Mouse (Mus musculus) embryonic facial prominence, embryonic 11.5 days (tissue): ENCODE results near the gene Samd11. TPM values are rescaled to one million over a fixed set of nuclear protein-coding genes. Genes with fewer than 3 reads are reported as not detected.

ENCODE experiments used
- ATAC-seq: fragments of 200-750 bp; cut with Nextera tagmentation; replicated peaks from 2 replicates; pipeline ENCODE4 v1.8.0; 2017; ENCODE audit warnings: low read depth; ENCODE audit not compliant: insufficient number of reproducible peaks, low FRiP score, low TSS enrichment
- DNase-seq: peaks from one replicate; pipeline ENCODE4 v3.0.0-alpha.2; 2015; ENCODE audit warnings: low spot score
- H3K27ac ChIP-seq: fragments of 300-500 bp; sonication (generic); replicated peaks from 2 replicates; pipeline ENCODE4 v1.5.1; 2014; ENCODE audit warnings: mild to moderate bottlenecking, low read depth, low read length, control low read depth
- H3K27me3 ChIP-seq: fragments of 300-500 bp; sonication (generic); 2 replicates; pipeline ENCODE4 v1.6.1; 2014; ENCODE audit warnings: mild to moderate bottlenecking, low read length, moderate library complexity, mixed read lengths; ENCODE audit not compliant: control insufficient read depth, insufficient read depth
- H3K36me3 ChIP-seq: fragments of 300-500 bp; sonication (generic); replicated peaks from 2 replicates; pipeline ENCODE4 v1.6.1; 2014; ENCODE audit warnings: low read depth, mild to moderate bottlenecking, low read length, moderate library complexity, mixed read lengths; ENCODE audit not compliant: control insufficient read depth, insufficient read depth
- H3K4me1 ChIP-seq: fragments of 300-500 bp; sonication (generic); 2 replicates; pipeline ENCODE4 v1.6.1; 2014; ENCODE audit warnings: low read length, mixed read lengths; ENCODE audit not compliant: control insufficient read depth, insufficient read depth
- H3K4me2 ChIP-seq: fragments of 300-500 bp; sonication (generic); 2 replicates; pipeline ENCODE4 v1.6.1; 2014; ENCODE audit warnings: low read depth, mild to moderate bottlenecking, control low read depth, low read length, moderate library complexity
- H3K4me3 ChIP-seq: fragments of 300-500 bp; sonication (generic); 2 replicates; pipeline ENCODE4 v1.5.1; 2014; ENCODE audit warnings: low read depth, low read length, control low read depth
- H3K9ac ChIP-seq: fragments of 300-500 bp; sonication (generic); replicated peaks from 2 replicates; pipeline ENCODE4 v1.6.1; 2014; ENCODE audit warnings: mild to moderate bottlenecking, control low read depth, low read length
- H3K9me3 ChIP-seq: fragments of 300-500 bp; sonication (generic); replicated peaks from 2 replicates; pipeline ENCODE4 v1.6.1; 2016; ENCODE audit warnings: mild to moderate bottlenecking, low read length, inconsistent platforms, mixed read lengths; ENCODE audit not compliant: control insufficient read depth
- WGBS: fragments of 180-500 bp; shearing (Covaris S2); extraction: QIAGEN DNeasy Blood & Tissue Kit; methylation state at CpG from one replicate; pipeline ENCODE4 v1.1.7; 2014; 5-methylcytosine and 5-hydroxymethylcytosine counted together
- polyA plus RNA-seq: library from polyadenylated mRNA; unstranded; fragments of >200 nt; fragmentation: Nextera tagmentation; extraction: Ambion mirVana; gene quantifications from 2 replicates; pipeline ENCODE4 v1.2.1, GENCODE M21; 2014

The Samd11 gene
- polyA plus RNA-seq, 1 experiment from 2014 or later: 1.4 TPM

DNA sequence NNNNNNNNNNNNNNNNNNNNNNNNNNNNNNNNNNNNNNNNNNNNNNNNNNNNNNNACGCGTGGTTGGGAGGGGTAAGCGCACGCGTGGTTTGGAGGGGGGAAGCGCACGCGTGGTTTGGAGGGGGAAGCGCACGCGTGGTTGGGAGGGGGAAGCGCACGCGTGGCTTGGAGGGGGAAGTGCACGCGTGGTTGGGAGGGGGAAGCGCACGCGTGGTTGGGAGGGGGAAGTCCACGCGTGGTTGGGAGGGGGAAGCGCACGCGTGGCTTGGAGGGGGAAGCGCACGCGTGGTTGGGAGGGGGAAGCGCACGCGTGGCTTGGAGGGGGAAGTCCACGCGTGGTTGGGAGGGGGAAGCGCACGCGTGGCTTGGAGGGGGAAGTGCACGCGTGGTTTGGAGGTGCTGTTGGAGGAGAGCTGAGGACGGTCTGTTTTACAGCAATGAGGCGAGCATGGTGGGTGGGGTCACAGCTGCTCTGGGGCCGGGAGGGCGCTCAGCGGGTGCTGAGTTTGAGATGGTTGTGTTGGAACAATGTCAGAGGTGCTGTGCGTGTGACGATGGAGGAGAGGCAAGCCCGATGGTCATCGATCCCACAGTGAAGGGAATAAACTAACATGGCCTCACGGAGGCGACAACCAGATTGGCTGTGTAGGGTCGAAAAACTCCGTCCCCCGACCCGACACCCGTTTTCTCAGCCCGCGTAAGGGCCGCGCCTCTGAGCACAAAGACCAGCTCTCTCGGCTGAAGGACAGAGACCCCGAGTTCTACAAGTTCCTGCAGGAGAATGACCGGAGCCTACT is 18.6 kb downstream of the Samd11 start:
- Histone ChIP-seq H3K27ac (peak overlapping the region; percentile 94), H3K9me3 (no peaks in the 10 kb centered on the region), H3K4me1 (no peaks in the 10 kb centered on the region; the same call in 1 of the 2 replicates), H3K4me2 (peak overlapping the region; percentile 71), H3K36me3 (peaks cover 18% of the 10 kb centered on the region), H3K4me3 (peak overlapping the region; percentile 92), H3K9ac (peak overlapping the region; percentile 82), H3K27me3 (no peaks in the 10 kb centered on the region)
- ATAC-seq (no peak), DNase-seq (peak; percentile 41)
- WGBS: 25% methylated on average over 55 of the region's 60 CpGs

DNA sequence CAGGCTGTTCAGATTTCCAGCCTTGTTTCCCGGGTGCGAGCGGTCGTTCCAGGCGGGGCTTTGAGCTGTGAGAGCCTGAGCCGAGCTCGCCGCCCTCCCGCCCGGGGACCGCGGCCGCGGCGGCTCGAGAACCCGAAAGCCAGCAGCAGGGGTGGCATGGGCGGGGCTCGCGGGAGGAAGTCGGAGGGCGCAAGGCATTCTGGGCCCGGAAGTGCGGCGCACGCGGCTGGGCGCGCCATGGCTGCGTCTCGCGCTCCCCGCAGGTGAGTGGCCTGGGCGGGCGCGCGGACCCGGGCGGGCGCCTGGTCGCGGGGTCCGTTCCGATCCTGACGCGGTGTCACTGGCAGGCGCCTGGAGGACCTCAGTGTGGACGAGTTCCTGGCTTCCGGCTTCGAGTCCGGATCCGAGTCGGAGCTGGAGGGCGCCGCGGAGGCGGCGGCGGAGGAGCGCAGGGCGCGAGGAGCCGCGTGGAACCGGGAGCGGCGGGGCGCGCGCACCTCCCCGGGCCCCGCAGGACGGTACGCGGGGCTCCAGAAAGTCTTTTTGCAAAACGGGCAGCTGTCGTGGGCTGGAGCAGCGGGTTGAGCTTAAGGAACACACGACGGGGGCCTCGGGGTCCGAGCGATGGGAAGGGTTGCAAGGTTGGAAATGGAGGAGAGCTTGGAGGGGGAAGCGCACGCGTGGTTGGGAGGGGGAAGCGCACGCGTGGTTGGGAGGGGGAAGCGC is 19.5 kb downstream of the Samd11 start, which contains the start of gene Noc2l:
Gene Noc2l, plus strand, starts transcription at position 203 of the 726 bp plus-strand sequence.
- Histone ChIP-seq H3K9me3 (no peaks in the 10 kb centered on the region), H3K27me3 (no peaks in the 10 kb centered on the region), H3K9ac (peak within 1 kb of the TSS; percentile 82), H3K4me1 (no peaks in the 10 kb centered on the region; the same call in 1 of the 2 replicates), H3K27ac (peak within 1 kb of the TSS; percentile 94), H3K36me3 (peaks cover 20% of the 10 kb centered on the region), H3K4me3 (peak within 1 kb of the TSS; percentile 92), H3K4me2 (peak within 1 kb of the TSS; percentile 89)
- under 1% methylated on average over 86 of the region's 90 CpGs for WGBS
- DNase-seq (peak; percentile 95), ATAC-seq (peak; percentile 84)

DNA sequence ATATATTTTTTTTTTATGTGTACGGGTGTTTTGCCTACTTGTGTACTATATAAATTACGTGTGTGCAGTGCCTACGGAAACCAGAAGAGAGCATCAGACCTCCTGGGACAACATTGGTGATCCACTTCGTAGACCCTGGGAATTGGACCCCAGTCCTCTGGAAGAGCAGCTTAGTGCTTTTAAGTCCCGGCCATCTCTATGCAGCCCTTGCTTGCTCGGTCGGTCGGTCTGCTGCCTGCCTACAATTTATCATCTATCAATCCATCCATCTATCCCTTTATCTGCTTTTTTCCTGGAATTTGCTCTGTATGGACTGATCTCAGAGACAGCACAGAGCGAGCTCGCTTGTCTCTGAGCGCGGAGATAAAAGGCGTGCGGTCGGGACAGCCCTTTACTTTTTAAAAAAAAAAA is 20.1 kb downstream of the Samd11 start:
- Histone ChIP-seq H3K4me1 (no peaks in the 10 kb centered on the region; the same call in 1 of the 2 replicates), H3K36me3 (peaks cover 14% of the 10 kb centered on the region), H3K9ac (peak overlapping the region; percentile 82), H3K4me3 (peak overlapping the region; percentile 92), H3K9me3 (no peaks in the 10 kb centered on the region), H3K27ac (no peak overlapping the region), H3K4me2 (peak overlapping the region; percentile 71), H3K27me3 (no peaks in the 10 kb centered on the region)
- DNase-seq (peak; percentile 64), ATAC-seq (no peak)
- under 1% methylated on average over 15 of the region's 15 CpGs for WGBS

DNA sequence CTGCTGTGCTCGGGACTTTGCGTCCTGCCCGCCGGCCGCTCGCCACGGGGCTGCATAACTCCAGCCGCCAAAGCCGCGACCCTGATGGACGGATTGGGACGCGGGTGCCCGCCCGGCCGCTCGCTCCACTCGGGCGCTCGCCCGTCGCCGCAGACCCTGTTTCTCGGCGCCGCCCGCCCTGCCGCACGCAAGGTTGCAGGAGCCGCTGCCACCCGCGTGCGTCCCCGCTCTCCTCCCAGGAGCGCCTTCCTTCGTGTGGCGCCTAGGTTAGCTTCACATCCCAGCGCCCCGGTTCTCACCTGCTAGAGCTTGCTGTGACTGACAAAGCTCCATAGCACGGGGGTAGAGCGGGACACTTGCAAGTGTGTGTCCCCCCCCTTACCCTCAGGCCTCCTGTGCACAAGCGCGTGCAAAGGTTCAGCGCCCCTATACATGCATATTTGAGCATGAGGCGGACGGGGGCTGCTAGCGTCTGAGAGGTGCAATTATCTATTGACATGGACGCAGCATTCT is 20.7 kb downstream of the Samd11 start, which contains the start of gene Plekhn1:
Gene Plekhn1, minus strand, starts transcription at position 157 of the 513 bp plus-strand sequence.
- H3K4me3 ChIP-seq: peak within 1 kb of the TSS; percentile 92
- no peaks in the 10 kb centered on the region for H3K9me3 ChIP-seq
- H3K4me2 ChIP-seq: peak within 1 kb of the TSS; percentile 89
- DNase-seq: peak; percentile 84
- peak within 1 kb of the TSS; percentile 70 for H3K27ac ChIP-seq
- H3K27me3 ChIP-seq: no peaks in the 10 kb centered on the region
- WGBS: 0% methylated on average over 30 of the region's 48 CpGs
- no peaks in the 10 kb centered on the region; the same call in 1 of the 2 replicates for H3K4me1 ChIP-seq
- H3K9ac ChIP-seq: peak within 1 kb of the TSS; percentile 82
- peaks cover 12% of the 10 kb centered on the region for H3K36me3 ChIP-seq
- peak; percentile 20 for ATAC-seq

DNA sequence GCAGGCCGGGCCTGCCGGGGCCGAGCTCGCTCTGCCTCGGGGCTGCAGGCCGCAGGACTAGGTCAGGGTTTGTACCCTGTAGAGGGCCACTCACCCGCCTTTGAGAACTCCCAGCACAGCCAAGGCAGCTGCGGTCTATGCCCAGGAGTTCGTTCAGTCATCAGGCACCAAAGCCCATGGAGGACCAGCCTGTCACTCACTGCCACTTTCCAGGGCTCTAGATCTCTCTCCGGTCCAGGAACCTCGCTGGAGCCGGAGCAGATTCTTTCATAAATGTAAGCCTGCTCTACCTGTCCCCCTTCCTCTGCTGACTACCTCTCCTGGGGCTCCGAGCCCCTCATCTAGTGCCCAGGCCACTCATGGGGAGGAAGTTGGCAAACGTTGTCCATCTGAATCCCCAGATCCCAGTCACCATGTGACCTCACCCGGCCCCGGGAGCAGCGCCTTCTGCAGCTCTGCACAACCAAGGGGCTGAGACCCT is 21.4 kb downstream of the Samd11 start:
- H3K9ac ChIP-seq: peak overlapping the region; percentile 77
- no peaks in the 10 kb centered on the region for H3K9me3 ChIP-seq
- peak overlapping the region; percentile 89 for H3K4me2 ChIP-seq
- H3K4me3 ChIP-seq: peak overlapping the region; percentile 74
- peak overlapping the region; percentile 70; the same call in 1 of the 2 replicates for H3K27ac ChIP-seq
- under 1% methylated on average over 17 of the region's 17 CpGs for WGBS
- DNase-seq (peak; percentile 42), ATAC-seq (no peak)
- H3K36me3 ChIP-seq: peaks cover 13% of the 10 kb centered on the region
- H3K4me1 ChIP-seq: no peaks in the 10 kb centered on the region; the same call in 1 of the 2 replicates
- no peaks in the 10 kb centered on the region for H3K27me3 ChIP-seq

DNA sequence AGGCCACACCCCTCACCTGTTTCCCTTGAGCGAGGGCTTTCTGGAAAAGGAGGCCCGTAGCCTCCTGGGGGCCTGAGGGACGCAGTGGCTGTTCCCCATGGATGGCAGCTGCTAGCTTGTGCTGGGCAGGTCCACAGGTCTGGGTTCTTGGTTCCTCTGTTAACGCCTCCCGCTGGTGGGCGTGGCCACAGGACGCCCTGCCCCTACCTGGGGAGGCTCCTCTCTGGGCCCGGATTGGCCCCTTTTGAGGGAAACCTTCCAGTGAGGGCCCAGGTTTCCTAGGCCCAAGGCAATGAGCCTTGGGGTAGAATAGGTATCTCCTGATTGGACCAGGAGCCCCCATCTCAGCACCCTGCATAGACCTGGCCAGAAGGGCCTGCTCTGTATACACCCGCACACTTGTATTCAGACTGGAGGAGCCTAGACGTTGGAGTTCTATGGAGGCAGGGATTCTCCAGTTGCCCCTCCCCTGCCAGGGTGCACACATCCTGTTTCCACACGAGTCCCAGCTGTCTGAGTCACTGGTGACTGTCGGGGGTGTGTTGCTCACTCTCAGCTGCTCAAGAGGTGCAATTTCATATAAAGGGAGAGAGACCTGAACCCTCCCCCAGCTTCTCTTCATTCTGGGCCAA is 26.9 kb downstream of the Samd11 start:
- no peak overlapping the region for H3K4me3 ChIP-seq
- peak; percentile 40; the same call in 1 of the 2 replicates for ATAC-seq

DNA sequence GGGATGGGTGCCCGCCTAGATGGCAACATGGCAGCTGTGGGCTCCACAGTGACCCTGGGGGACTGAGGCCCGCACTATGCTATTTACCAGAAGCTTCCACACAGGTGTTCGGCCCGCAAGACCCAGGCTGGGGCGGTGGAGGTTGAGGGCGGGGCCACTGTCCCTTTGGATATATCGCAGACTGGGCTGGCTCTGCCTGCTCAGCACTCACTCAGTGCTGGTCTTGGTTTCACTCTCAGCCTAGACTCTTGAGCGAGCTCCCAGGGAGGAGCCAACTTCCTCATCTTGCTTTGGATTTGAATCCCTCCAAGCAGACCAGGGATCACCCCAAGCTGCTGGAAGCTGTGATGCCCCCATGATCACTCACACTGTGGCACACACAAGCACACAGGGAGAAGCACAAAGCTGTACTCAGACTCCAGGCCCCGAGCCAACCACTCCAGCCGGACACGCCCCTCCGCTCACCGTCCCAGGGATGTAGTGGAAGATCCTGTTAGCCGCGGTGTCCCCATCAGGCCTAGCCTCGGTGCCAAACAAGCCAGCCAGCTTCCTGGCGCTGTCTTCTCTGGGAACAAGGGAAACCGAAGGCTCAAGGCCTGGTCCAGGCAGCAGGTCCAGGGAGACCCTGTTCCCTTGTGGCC is 27.6 kb downstream of the Samd11 start:
- peaks cover 11% of the 10 kb centered on the region for H3K36me3 ChIP-seq
- peak; percentile 18; the same call in 1 of the 2 replicates for ATAC-seq
- no peaks in the 10 kb centered on the region for H3K27me3 ChIP-seq
- no peak for DNase-seq
- H3K4me3 ChIP-seq: no peak overlapping the region
- WGBS: 41% methylated on average over 18 of the region's 18 CpGs
- H3K4me1 ChIP-seq: no peaks in the 10 kb centered on the region; the same call in 1 of the 2 replicates
- H3K27ac ChIP-seq: no peak overlapping the region
- 0 out of 2 replicates have a peak overlapping the region, but pooled peaks have one; percentile 13 for H3K9ac ChIP-seq
- no peaks in the 10 kb centered on the region for H3K9me3 ChIP-seq
- no peak overlapping the region; the same call in 1 of the 2 replicates for H3K4me2 ChIP-seq

More for the DNA sequence above, 26.9 kb downstream of the Samd11 start:
- 24% methylated on average over 12 of the region's 12 CpGs for whole genome bisulfite sequencing
- DNase-seq: no peak
- Histone ChIP-seq H3K9me3 (no peaks in the 10 kb centered on the region), H3K27me3 (no peaks in the 10 kb centered on the region), H3K4me1 (no peaks in the 10 kb centered on the region; the same call in 1 of the 2 replicates), H3K9ac (0 out of 2 replicates have a peak overlapping the region, but pooled peaks have one; percentile 13), H3K36me3 (peaks cover 11% of the 10 kb centered on the region), H3K27ac (no peak overlapping the region), H3K4me2 (no peak overlapping the region; the same call in 1 of the 2 replicates)
